Mouse (Mus musculus): ENCODE data around the gene Crebrf. TPM values are rescaled to one million over a fixed set of nuclear protein-coding genes. Genes with fewer than 3 reads are reported as not detected.

Crebrf gene
- total and polyA plus RNA-seq, 3 experiments: 5.8 to 8.1 (median 6.8) TPM

DNA sequence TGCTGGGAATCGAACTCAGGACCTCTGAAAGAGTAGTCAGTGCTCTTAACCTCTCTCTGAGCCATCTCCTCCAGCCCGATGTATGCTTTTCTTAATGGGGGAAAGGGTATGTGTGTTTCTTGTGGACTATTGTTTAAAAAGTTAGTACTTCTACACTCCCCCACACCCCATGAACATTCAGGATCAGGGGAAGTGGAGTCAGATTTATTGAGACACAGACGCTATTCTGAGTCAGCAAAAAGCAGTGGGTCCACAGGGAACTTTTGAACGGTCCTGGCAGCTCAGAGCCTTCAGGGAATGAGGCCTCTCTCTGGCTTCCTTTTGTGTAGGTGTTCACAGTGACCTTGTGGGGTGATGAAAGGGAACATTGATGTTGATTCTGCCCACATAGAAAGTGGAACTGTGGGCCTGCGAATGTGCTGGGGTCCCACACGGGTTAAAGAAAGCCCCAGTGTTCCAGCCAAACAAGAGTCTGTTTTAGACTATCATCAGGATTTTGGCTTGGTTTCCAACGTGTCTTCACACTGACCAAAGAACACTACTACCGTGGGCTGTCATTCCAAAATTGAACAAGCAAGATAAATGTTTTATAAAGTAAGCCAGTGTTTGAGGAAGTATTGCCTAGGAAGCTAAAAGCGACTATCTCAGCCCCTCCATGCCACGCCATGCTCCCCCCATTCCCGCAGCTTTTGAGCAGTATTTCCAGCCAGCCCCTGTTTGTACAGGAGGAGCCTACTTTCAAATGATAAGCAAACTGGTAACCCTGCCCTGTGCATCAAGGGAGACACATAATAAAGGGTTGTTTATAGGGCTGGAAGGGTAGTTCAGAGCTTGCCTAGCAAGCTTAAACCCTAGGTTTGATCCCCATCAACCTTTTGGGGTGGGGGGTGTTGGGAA is 9.7 kb upstream of the Crebrf start:
- H3K27ac ChIP-seq (ENCODE audit: insufficient read depth, low read depth): no peak overlapping the region
- peaks cover 0 to 29% of the 10 kb centered on the region in 2 experiments for H3K36me3 ChIP-seq (replicated peaks in 1 of 2; ENCODE audit: control insufficient read depth in 1 of 2, insufficient read depth in 1 of 2, low read length in 1 of 2)
- H3K79me2 ChIP-seq (replicated peaks; ENCODE audit: control insufficient read depth, extremely low read depth, insufficient read depth, poor library complexity, severe bottlenecking): no peaks in the 10 kb centered on the region
- dilution Hi-C loops (cut with MboI; ENCODE audit: extremely low pct_ligation_motif_present, extremely low pct_unique_long_range_greater_than_20kb, low sequenced_read_pairs): no loop called here
- peaks cover 0 to 12% of the 10 kb centered on the region in 2 experiments; a peak in 3 of 4 replicates for H3K4me1 ChIP-seq (ENCODE audit: control insufficient read depth in 1 of 2, insufficient read depth in 2 of 2)
- no peak for DNase-seq (ENCODE audit: extremely low read depth)
- H3K4me3 ChIP-seq (replicated peaks in 1 of 3; ENCODE audit: low read depth in 2 of 3, low read length in 2 of 3, poor library complexity in 1 of 3): no peak overlapping the region
- H3K9ac ChIP-seq (ENCODE audit: insufficient read depth, low read depth): no peak overlapping the region
- H3K4me2 ChIP-seq (ENCODE audit: insufficient read depth, low read depth, poor library complexity, severe bottlenecking): no peak overlapping the region
- TF ChIP-seq USF2 (conservative IDR thresholded peaks at IDR 0.05; ENCODE audit: low read depth, low read length): no peak
- 0 out of 2 replicates have a peak, but pooled peaks have one; percentile 36 for TF ChIP-seq MAFK (IDR thresholded peaks at IDR 0.05; ENCODE audit: insufficient replicate concordance, low read length)
- in situ Hi-C loops (cut with MboI; ENCODE audit: low pct_ligation_motif_present, low pct_unique_long_range_greater_than_20kb, low sequenced_read_pairs): no loop called here
- H3K27me3 ChIP-seq (replicated peaks): no peaks in the 10 kb centered on the region
- H3K9me3 ChIP-seq (replicated peaks; ENCODE audit: low read length): peaks cover 3% of the 10 kb centered on the region

GRCm38 (mm10) chr17:26707066-26707465 is 8.4 kb upstream of the Crebrf start:
- no peak overlapping the region for H3K9ac ChIP-seq (ENCODE audit: insufficient read depth, low read depth)
- H3K4me3 ChIP-seq (replicated peaks in 1 of 3; ENCODE audit: low read depth in 2 of 3, low read length in 2 of 3, poor library complexity in 1 of 3): no peak overlapping the region
- H3K4me1 ChIP-seq (ENCODE audit: control insufficient read depth in 1 of 2, insufficient read depth in 2 of 2): peaks cover 0 to 16% of the 10 kb centered on the region in 2 experiments; a peak in 3 of 4 replicates
- in situ Hi-C loops (cut with MboI; ENCODE audit: low pct_ligation_motif_present, low pct_unique_long_range_greater_than_20kb, low sequenced_read_pairs): no loop called here
- no peaks in the 10 kb centered on the region for H3K27me3 ChIP-seq (replicated peaks)
- H3K9me3 ChIP-seq (replicated peaks; ENCODE audit: low read length): peaks cover 3% of the 10 kb centered on the region
- no peaks in the 10 kb centered on the region for H3K79me2 ChIP-seq (replicated peaks; ENCODE audit: control insufficient read depth, extremely low read depth, insufficient read depth, poor library complexity, severe bottlenecking)
- no peak overlapping the region for H3K4me2 ChIP-seq (ENCODE audit: insufficient read depth, low read depth, poor library complexity, severe bottlenecking)
- H3K27ac ChIP-seq (ENCODE audit: insufficient read depth, low read depth): no peak overlapping the region
- H3K36me3 ChIP-seq (replicated peaks in 1 of 2; ENCODE audit: control insufficient read depth in 1 of 2, insufficient read depth in 1 of 2, low read length in 1 of 2): peaks cover 0 to 16% of the 10 kb centered on the region in 2 experiments
- dilution Hi-C loops (cut with MboI; ENCODE audit: extremely low pct_ligation_motif_present, extremely low pct_unique_long_range_greater_than_20kb, low sequenced_read_pairs): no loop called here
- no peak for TF ChIP-seq NRF1 (IDR thresholded peaks at IDR 0.05; ENCODE audit: low read depth, low read length)
- TF ChIP-seq JUND (conservative IDR thresholded peaks at IDR 0.05; ENCODE audit: low read depth, low read length): no peak
- TF ChIP-seq MEF2A (IDR thresholded peaks at IDR 0.05; ENCODE audit: borderline replicate concordance, low read depth, low read length): no peak
- TF ChIP-seq PAX5 (IDR thresholded peaks at IDR 0.05; ENCODE audit: low read length): no peak
- no peak for TF ChIP-seq RAD21 (IDR thresholded peaks at IDR 0.05; ENCODE audit: low read depth, low read length)
- no peak for TF ChIP-seq BHLHE40 (IDR thresholded peaks at IDR 0.05; ENCODE audit: low read depth, low read length)
- no peak for DNase-seq (ENCODE audit: extremely low read depth)

- H3K4me2 ChIP-seq (ENCODE audit: insufficient read depth, low read depth, poor library complexity, severe bottlenecking): no peak overlapping the region
- H3K4me1 ChIP-seq (ENCODE audit: control insufficient read depth in 1 of 2, insufficient read depth in 2 of 2): peaks cover 0 to 16% of the 10 kb centered on the region in 2 experiments; a peak in 3 of 4 replicates
- dilution Hi-C loops (cut with MboI; ENCODE audit: extremely low pct_ligation_motif_present, extremely low pct_unique_long_range_greater_than_20kb, low sequenced_read_pairs): no loop called here
- no peak overlapping the region for H3K4me3 ChIP-seq (replicated peaks in 1 of 3; ENCODE audit: low read depth in 2 of 3, low read length in 2 of 3, poor library complexity in 1 of 3)
- peaks cover 0 to 5% of the 10 kb centered on the region in 2 experiments for H3K36me3 ChIP-seq (replicated peaks in 1 of 2; ENCODE audit: control insufficient read depth in 1 of 2, insufficient read depth in 1 of 2, low read length in 1 of 2)
- no peak for TF ChIP-seq NELFE (IDR thresholded peaks at IDR 0.05; ENCODE audit: low read depth, low read length)
- TF ChIP-seq MAX (IDR thresholded peaks at IDR 0.05; ENCODE audit: low read length): no peak
- no peak for TF ChIP-seq JUN (IDR thresholded peaks at IDR 0.05; ENCODE audit: insufficient read depth, low read depth, low read length)
- no peak for TF ChIP-seq ZNF384 (IDR thresholded peaks at IDR 0.05; ENCODE audit: low read depth, low read length)
- TF ChIP-seq MEF2A (IDR thresholded peaks at IDR 0.05; ENCODE audit: borderline replicate concordance, low read depth, low read length): no peak
- peaks cover 3% of the 10 kb centered on the region for H3K9me3 ChIP-seq (replicated peaks; ENCODE audit: low read length)
- H3K9ac ChIP-seq (ENCODE audit: insufficient read depth, low read depth): no peak overlapping the region
- in situ Hi-C loops (cut with MboI; ENCODE audit: low pct_ligation_motif_present, low pct_unique_long_range_greater_than_20kb, low sequenced_read_pairs): no loop called here
- no peak for DNase-seq (ENCODE audit: extremely low read depth)
- no peaks in the 10 kb centered on the region for H3K27me3 ChIP-seq (replicated peaks)
- H3K27ac ChIP-seq (ENCODE audit: insufficient read depth, low read depth): no peak overlapping the region
- H3K79me2 ChIP-seq (replicated peaks; ENCODE audit: control insufficient read depth, extremely low read depth, insufficient read depth, poor library complexity, severe bottlenecking): no peaks in the 10 kb centered on the region
Measured at GRCm38 (mm10) chr17:26708499-26708898, 7.0 kb upstream of the Crebrf start.

Data from CH12.LX (cell line).